Mouse (Mus musculus) testis, adult 2 months (tissue): ENCODE data around the gene Itgb2.

Experiments used
- CTCF ChIP-seq: fragments of 200-500 bp; IDR thresholded peaks from 2 replicates; pipeline ENCODE4 v1.5.1; 2012; ENCODE audit warnings: low read depth, mild to moderate bottlenecking, inconsistent platforms, low read length, moderate library complexity; ENCODE audit not compliant: control insufficient read depth, insufficient read depth, insufficient replicate concordance
- POLR2A ChIP-seq: fragments of 200-500 bp; IDR thresholded peaks from 2 replicates; pipeline ENCODE4 v1.6.1; 2012; ENCODE audit warnings: low read depth, mild to moderate bottlenecking, inconsistent platforms, low read length, moderate library complexity; ENCODE audit not compliant: control insufficient read depth

- TF ChIP-seq CTCF = no peak
- TF ChIP-seq POLR2A = no peak
Measured at GRCm38 (mm10) chr10:77544916-77545315, 14.9 kb downstream of the Itgb2 start.
